Mouse (Mus musculus) limb, embryonic 15.5 days (tissue): Measurements from ENCODE around the gene Syn3. TPM values are rescaled to one million over a fixed set of nuclear protein-coding genes. Genes with fewer than 3 reads are reported as not detected.
"Not testable (repeated sequence)": the region's sequence is repeated elsewhere in the genome, so short reads cannot be mapped to it uniquely, and the experiment has no call there.

Experiments used
- ATAC-seq: fragments of 200-750 bp; cut with Nextera tagmentation; 2 replicates; pipeline ENCODE4 v1.8.0; 2017; ENCODE audit warnings: low read depth, moderate TSS enrichment; ENCODE audit not compliant: insufficient number of reproducible peaks, low FRiP score, low TSS enrichment
- H3K27ac ChIP-seq: fragments of 300-500 bp; sonication (generic); 2 replicates; pipeline ENCODE4 v1.5.1; 2015; ENCODE audit warnings: moderate library complexity, mild to moderate bottlenecking, inconsistent platforms
- H3K27me3 ChIP-seq: fragments of 300-500 bp; sonication (generic); 2 replicates; pipeline ENCODE4 v1.6.1; 2015; ENCODE audit warnings: inconsistent platforms
- H3K36me3 ChIP-seq: fragments of 300-500 bp; sonication (generic); 2 replicates; pipeline ENCODE4 v1.6.1; 2015; ENCODE audit warnings: inconsistent platforms
- H3K4me1 ChIP-seq: fragments of 300-500 bp; sonication (generic); 2 replicates; pipeline ENCODE4 v1.6.1; 2015; ENCODE audit warnings: inconsistent platforms
- H3K4me2 ChIP-seq: fragments of 300-500 bp; sonication (generic); 2 replicates; pipeline ENCODE4 v1.6.1; 2015; ENCODE audit warnings: mild to moderate bottlenecking, inconsistent platforms
- H3K4me3 ChIP-seq: fragments of 300-500 bp; sonication (generic); 2 replicates; pipeline ENCODE4 v1.5.1; 2015; ENCODE audit warnings: mild to moderate bottlenecking, inconsistent platforms
- H3K9ac ChIP-seq: fragments of 300-500 bp; sonication (generic); 2 replicates; pipeline ENCODE4 v1.6.1; 2015; ENCODE audit warnings: inconsistent platforms
- H3K9me3 ChIP-seq: fragments of 300-500 bp; sonication (generic); 2 replicates; pipeline ENCODE4 v1.6.1; 2016; ENCODE audit warnings: inconsistent platforms
- WGBS: fragments of 180-500 bp; shearing (Covaris S2); methylation state at CpG from one replicate; pipeline ENCODE4 v1.1.7; 2015; 5-methylcytosine and 5-hydroxymethylcytosine counted together
- polyA plus RNA-seq: library from polyadenylated mRNA; unstranded; fragments of >200 nt; fragmentation: Nextera tagmentation; extraction: Ambion mirVana; gene quantifications from 2 replicates; pipeline ENCODE4 v1.2.1, GENCODE M21; 2015

Gene Syn3
- polyA plus RNA-seq, 1 experiment from 2014 or later: 1.7 TPM

DNA sequence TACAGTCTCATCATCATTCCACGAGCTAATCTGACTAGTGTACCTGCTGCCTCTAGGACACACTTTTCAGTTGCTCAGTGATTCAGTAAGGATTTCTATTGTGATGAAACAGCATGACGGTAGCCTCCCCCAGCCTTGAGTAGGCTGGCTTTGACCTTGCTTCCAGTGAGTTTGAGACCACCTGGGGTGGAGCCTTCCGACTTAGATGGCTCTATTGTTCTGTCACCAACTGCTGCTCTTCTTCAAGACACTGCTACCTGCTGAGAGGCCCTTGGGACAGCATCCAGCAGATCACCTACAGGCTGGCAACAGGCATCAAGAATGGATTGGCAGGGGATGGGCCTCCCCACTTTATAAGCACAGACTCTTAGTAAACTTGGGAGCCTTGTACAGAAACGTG is 63.7 kb downstream of the Syn3 start:
- H3K27ac ChIP-seq, H3K9me3 ChIP-seq, H3K4me3 ChIP-seq, ATAC-seq, H3K9ac ChIP-seq, H3K36me3 ChIP-seq, H3K27me3 ChIP-seq, H3K4me2 ChIP-seq: not testable (repeated sequence)
- peaks cover 11% of the 10 kb centered on the region for H3K4me1 ChIP-seq
- 74% methylated on average over 4 of the region's 4 CpGs for WGBS

- Histone ChIP-seq H3K4me1 (peaks cover 41% of the 10 kb centered on the region), H3K9ac (no peak overlapping the region), H3K27me3 (no peaks in the 10 kb centered on the region), H3K27ac (no peak overlapping the region), H3K4me3 (no peak overlapping the region), H3K9me3 (no peaks in the 10 kb centered on the region), H3K36me3 (no peaks in the 10 kb centered on the region), H3K4me2 (no peak overlapping the region)
- 48% methylated on average over 3 of the region's 3 CpGs for WGBS
- no peak for ATAC-seq
Measured at GRCm38 (mm10) chr10:86429651-86430050, 69.0 kb downstream of the Syn3 start.

GRCm38 (mm10) chr10:86427956-86428355 is 70.7 kb downstream of the Syn3 start:
- ATAC-seq: no peak
- Histone ChIP-seq H3K27me3 (0 out of 2 replicates have a peak, but pooled peaks cover 3% of the 10 kb centered on the region), H3K4me1 (peaks cover 45% of the 10 kb centered on the region), H3K4me2 (no peak overlapping the region), H3K4me3 (no peak overlapping the region), H3K9me3 (no peaks in the 10 kb centered on the region), H3K27ac (no peak overlapping the region), H3K36me3 (no peaks in the 10 kb centered on the region), H3K9ac (no peak overlapping the region)
- WGBS: 80% methylated on average over 2 of the region's 2 CpGs

- H3K9me3 ChIP-seq: no peaks in the 10 kb centered on the region
- WGBS: 15% methylated on average over 10 of the region's 10 CpGs
- peak; percentile 89 for ATAC-seq
- H3K4me1 ChIP-seq: peaks cover 34% of the 10 kb centered on the region
- 0 out of 2 replicates have a peak, but pooled peaks cover 3% of the 10 kb centered on the region for H3K27me3 ChIP-seq
- no peak overlapping the region for H3K9ac ChIP-seq
- peak overlapping the region; percentile 81 for H3K27ac ChIP-seq
- H3K4me3 ChIP-seq: no peak overlapping the region
- 0 out of 2 replicates have a peak overlapping the region, but pooled peaks have one; percentile 8 for H3K4me2 ChIP-seq
- no peaks in the 10 kb centered on the region for H3K36me3 ChIP-seq
Measured at GRCm38 (mm10) chr10:86425690-86426530, 72.8 kb downstream of the Syn3 start.

DNA sequence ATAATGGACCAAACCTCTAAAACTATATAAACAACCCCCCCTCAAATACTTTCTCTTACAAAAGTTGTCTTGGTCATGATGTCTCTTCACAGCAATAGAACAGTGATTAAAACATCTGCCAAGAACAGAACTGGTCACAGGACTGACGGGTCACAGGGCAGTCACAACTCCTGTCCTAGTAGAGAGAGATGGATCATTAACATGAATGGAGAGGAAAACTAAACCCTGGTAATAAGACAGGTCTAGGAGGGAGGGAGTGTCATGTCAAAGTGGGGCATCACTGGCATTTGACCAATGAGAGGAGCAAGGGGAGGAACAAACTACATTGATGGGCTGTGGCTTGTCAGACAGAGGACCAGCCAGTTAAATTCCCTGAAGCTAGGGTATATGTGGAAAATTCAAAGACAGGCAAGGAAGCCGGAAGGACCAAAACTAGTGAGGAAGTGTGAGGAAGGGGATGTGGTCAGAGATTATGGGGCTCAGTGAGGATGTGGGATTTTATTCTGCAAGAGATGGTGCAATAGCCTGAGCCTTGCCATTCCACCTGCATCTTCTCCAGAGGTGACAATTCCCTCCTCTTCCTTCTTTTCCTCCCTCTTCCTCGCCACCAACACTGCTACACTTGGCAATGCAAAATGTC is 76.8 kb downstream of the Syn3 start:
- H3K4me1 ChIP-seq: peaks cover 31% of the 10 kb centered on the region
- no peak overlapping the region for H3K4me2 ChIP-seq
- WGBS: 86% methylated on average over 3 of the region's 3 CpGs
- H3K4me3 ChIP-seq: no peak overlapping the region
- H3K27me3 ChIP-seq: 0 out of 2 replicates have a peak, but pooled peaks cover 3% of the 10 kb centered on the region
- H3K9ac ChIP-seq: no peak overlapping the region
- no peak overlapping the region for H3K27ac ChIP-seq
- no peaks in the 10 kb centered on the region for H3K36me3 ChIP-seq
- no peaks in the 10 kb centered on the region for H3K9me3 ChIP-seq
- no peak for ATAC-seq

- Histone ChIP-seq H3K27ac (no peak overlapping the region), H3K27me3 (0 out of 2 replicates have a peak, but pooled peaks cover 3% of the 10 kb centered on the region), H3K9me3 (no peaks in the 10 kb centered on the region), H3K4me3 (no peak overlapping the region), H3K9ac (no peak overlapping the region), H3K36me3 (no peaks in the 10 kb centered on the region), H3K4me1 (peaks cover 5% of the 10 kb centered on the region; the same call in 1 of the 2 replicates), H3K4me2 (no peak overlapping the region)
- WGBS: 57% methylated on average over 5 of the region's 5 CpGs
- ATAC-seq: no peak
Measured at GRCm38 (mm10) chr10:86418931-86419330, 79.8 kb downstream of the Syn3 start.

DNA sequence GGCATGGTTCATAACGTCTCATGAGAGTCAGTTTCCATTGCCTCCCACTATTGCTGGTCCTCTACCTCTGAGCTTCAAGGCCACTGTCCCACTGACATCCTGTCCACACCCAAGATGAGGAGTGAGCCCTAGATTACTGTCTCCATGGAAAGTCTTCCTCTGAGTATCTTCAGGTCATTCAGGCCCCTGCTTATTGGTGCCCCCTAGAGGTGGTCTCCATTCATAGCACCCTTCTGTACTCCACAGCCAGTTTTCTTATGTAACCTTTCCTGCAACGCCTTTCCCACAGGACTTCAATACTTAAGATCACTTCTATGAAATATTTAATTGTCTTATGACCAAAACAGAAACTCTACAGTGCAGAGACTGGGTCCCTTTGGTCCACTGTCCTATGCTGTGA is 80.4 kb downstream of the Syn3 start:
- no peak for ATAC-seq
- H3K4me2 ChIP-seq: no peak overlapping the region
- H3K27me3 ChIP-seq: 0 out of 2 replicates have a peak, but pooled peaks cover 1% of the 10 kb centered on the region
- H3K4me3 ChIP-seq: no peak overlapping the region
- no peak overlapping the region for H3K27ac ChIP-seq
- no peaks in the 10 kb centered on the region for H3K36me3 ChIP-seq
- no peak overlapping the region for H3K9ac ChIP-seq
- H3K9me3 ChIP-seq: no peaks in the 10 kb centered on the region
- H3K4me1 ChIP-seq: peaks cover 5% of the 10 kb centered on the region; the same call in 1 of the 2 replicates
- WGBS: 77% methylated on average over 2 of the region's 2 CpGs

- no peaks in the 10 kb centered on the region for H3K27me3 ChIP-seq
- no peak overlapping the region for H3K27ac ChIP-seq
- H3K4me1 ChIP-seq: peaks cover 5% of the 10 kb centered on the region; the same call in 1 of the 2 replicates
- no peak overlapping the region for H3K4me3 ChIP-seq
- no peaks in the 10 kb centered on the region for H3K9me3 ChIP-seq
- no peak overlapping the region for H3K4me2 ChIP-seq
- H3K36me3 ChIP-seq: no peaks in the 10 kb centered on the region
- WGBS: 74% methylated on average over 8 of the region's 8 CpGs
- no peak overlapping the region for H3K9ac ChIP-seq
- no peak for ATAC-seq
Measured at GRCm38 (mm10) chr10:86416806-86417205, 81.9 kb downstream of the Syn3 start.

DNA sequence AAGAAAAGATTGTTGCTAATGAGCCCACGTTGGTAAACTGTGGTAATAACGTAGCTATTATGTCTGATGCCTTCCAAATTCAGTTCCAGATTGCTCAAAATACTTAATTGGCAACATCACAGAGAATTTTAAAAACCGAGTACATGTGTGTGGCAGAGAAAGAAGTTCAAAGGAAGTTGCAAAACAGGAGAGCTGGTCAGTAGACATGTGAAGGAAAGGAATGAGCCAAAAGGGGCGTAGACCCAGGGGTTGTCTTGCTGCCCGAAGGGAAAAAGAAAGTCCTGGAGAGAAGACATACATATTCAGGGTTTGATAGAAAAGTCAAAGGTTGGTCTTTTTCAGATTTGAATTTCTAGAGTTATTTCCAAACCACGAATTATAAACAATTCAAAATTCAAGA is 87.8 kb downstream of the Syn3 start:
- Histone ChIP-seq H3K27me3 (no peaks in the 10 kb centered on the region), H3K4me3 (no peak overlapping the region), H3K4me1 (no peaks in the 10 kb centered on the region), H3K4me2 (no peak overlapping the region), H3K36me3 (no peaks in the 10 kb centered on the region), H3K27ac (no peak overlapping the region), H3K9me3 (no peaks in the 10 kb centered on the region), H3K9ac (no peak overlapping the region)
- ATAC-seq: no peak
- 48% methylated on average over 6 of the region's 6 CpGs for WGBS

- Histone ChIP-seq H3K4me3 (no peak overlapping the region), H3K36me3 (no peaks in the 10 kb centered on the region), H3K4me1 (no peaks in the 10 kb centered on the region), H3K27ac (no peak overlapping the region), H3K9me3 (no peaks in the 10 kb centered on the region), H3K4me2 (no peak overlapping the region), H3K9ac (no peak overlapping the region), H3K27me3 (no peaks in the 10 kb centered on the region)
- ATAC-seq: no peak
- 59% methylated on average over 4 of the region's 4 CpGs for WGBS
Measured at GRCm38 (mm10) chr10:86406952-86407351, 91.7 kb downstream of the Syn3 start.

DNA sequence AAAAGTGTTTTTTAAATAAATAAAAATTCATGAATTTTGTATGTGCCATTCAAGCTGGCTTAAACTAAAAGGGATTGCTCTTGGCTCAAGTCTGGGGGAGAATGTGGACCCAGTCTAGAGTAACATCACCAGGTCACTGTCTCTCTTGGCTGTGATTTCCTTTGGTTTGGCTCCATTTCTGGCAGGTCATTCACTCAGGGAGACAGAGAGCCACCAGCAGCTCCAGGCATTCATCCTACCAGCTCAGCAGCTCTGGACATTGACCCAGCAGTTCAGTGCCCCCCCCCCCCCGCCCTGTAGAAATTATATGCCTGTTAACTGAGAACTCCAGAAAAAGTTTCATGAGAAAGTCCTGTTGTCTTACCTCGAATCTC is 100.4 kb downstream of the Syn3 start:
- no peaks in the 10 kb centered on the region for H3K27me3 ChIP-seq
- WGBS: 31% methylated on average over 2 of the region's 2 CpGs
- H3K9me3 ChIP-seq: 0 out of 2 replicates have a peak, but pooled peaks cover 5% of the 10 kb centered on the region
- H3K27ac ChIP-seq: no peak overlapping the region
- H3K4me1 ChIP-seq: peaks cover 5% of the 10 kb centered on the region; the same call in 1 of the 2 replicates
- no peaks in the 10 kb centered on the region for H3K36me3 ChIP-seq
- ATAC-seq: no peak
- H3K4me2 ChIP-seq: no peak overlapping the region
- H3K4me3 ChIP-seq: no peak overlapping the region
- no peak overlapping the region for H3K9ac ChIP-seq
